Mouse (Mus musculus) thymus, postnatal 36 days (tissue): Measurements from ENCODE around the gene Pcp4.
"Not testable (repeated sequence)": the region's sequence is repeated elsewhere in the genome, so short reads cannot be mapped to it uniquely, and the experiment has no call there.

Source experiments
- DNase-seq, 2 experiments: peaks; one replicate each; pipeline ENCODE4 v3.0.0; 2022; ENCODE audit warnings: mixed read lengths in 2 of 2

Pcp4 gene

GRCm38 (mm10) chr16:96467445-96467844 lies at the start of gene Pcp4:
Gene Pcp4 (plus strand): TSS chr16:96467606.
- peak; percentile 45 to 54 for DNase-seq

DNA sequence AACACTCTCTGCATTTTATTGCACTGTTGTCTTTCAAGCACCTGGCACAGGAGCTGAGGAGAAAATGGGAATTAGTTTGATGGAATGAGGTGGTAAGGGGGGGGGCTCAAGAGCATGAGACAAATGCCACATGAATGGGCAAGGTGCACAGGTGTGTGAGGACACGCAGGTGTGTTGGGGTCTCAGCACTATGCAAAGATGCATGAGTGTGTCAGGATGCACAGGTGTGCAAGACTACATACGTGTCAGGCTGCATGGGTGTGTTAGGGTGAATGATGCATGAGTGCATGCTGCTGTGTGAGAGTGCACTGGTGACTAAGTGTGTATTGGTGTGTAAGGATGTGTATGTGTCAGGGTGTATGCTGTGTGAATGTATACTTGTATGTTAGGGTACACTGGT lies 42.4 kb upstream of the Pcp4 start:
- DNase-seq = no peak

DNA sequence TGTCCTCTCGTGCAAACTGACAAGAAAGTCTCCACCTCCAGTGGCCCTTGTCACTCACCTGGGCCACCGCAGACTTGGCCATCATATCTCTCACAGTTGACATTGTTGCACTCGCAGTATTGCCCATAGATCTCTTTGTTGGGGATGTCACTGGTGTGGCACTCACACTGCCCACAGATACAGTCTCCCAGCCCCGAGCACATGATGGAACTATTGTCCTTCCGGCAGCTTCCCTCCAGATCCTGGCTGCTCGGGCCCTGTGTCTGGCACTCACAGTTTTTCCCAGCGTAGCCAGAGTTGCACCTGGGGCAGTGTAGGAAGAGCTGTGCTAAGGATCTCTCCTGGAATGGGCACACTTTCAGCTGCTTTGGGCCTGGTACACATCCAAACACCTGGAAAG lies 40.7 kb upstream of the Pcp4 start:
- DNase-seq = no peak

DNA sequence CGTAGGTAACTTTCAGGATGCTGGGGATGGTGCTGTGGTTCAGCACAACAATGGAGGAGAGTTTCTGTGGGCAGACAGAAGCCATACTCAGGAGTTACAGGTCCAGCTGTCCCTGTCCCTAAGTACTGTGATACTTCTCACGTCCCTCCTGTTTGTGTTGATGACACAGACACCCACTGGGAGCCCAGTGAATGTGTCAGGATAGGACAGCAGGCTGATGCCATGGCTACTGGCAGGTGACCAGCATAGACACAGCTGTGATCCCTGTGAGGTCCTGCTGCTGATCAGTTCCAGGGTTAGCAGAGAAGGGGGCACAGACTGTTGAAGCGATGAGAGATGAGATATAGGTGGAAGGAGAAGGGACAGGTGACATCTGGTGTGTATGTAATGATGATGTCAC lies 38.4 kb upstream of the Pcp4 start:
- no peak for DNase-seq

GRCm38 (mm10) chr16:96433266-96433665 lies 34.1 kb upstream of the Pcp4 start:
- DNase-seq = no peak

GRCm38 (mm10) chr16:96434024-96434785 lies 33.2 kb upstream of the Pcp4 start:
- no peak for DNase-seq

GRCm38 (mm10) chr16:96438946-96439345 lies 28.5 kb upstream of the Pcp4 start:
- no peak for DNase-seq

GRCm38 (mm10) chr16:96439682-96440081 lies 27.7 kb upstream of the Pcp4 start:
- DNase-seq = no peak

DNA sequence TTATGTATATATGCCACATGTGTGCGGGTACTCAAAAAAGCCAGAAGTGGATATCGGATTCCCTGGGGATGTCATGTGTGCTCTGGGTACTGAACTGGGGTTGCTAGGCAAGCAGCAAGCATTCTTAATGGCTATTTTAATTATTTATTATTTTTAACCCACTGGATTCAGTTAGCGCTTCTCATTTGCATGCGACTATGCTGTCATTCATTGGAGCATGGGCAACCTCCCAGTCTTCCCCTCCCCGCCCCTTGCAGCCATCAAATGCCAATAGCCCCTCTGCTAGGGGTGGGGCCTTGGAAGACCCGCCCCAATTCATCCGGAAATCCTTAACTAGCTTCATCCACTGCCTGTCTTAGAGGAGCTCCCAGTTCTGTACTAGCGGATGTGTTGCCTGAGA lies 26.5 kb upstream of the Pcp4 start:
- no peak for DNase-seq

- DNase-seq = no peak
These were observed 25.6 kb upstream of the Pcp4 start for GRCm38 (mm10) chr16:96441826-96442225.

DNA sequence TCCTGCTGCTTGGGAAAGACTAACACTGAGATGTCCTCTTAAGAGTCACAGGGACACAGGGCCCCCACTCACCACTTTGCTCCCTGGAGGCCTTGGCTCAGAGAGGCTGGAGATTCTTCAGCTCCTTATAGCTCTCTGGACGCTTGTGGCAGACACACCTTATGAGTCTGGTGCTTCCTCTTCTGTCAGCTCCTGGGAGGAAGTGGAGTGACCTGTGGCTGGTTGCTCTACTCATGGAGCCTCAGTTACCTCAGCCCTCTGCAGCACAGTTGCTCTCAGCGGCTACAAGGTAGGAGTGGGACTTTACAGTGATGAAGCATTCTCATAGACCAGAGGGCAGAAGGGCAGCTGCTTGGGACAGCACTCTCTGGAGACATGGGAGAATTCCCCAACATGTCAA lies 23.9 kb upstream of the Pcp4 start, which contains the start of gene Itgb2l:
TSS of gene Itgb2l (minus strand) at position 152 of the 400 bp plus-strand sequence.
- DNase-seq = no peak

GRCm38 (mm10) chr16:96450871-96451270 lies 16.5 kb upstream of the Pcp4 start:
- DNase-seq = not testable (repeated sequence)

DNA sequence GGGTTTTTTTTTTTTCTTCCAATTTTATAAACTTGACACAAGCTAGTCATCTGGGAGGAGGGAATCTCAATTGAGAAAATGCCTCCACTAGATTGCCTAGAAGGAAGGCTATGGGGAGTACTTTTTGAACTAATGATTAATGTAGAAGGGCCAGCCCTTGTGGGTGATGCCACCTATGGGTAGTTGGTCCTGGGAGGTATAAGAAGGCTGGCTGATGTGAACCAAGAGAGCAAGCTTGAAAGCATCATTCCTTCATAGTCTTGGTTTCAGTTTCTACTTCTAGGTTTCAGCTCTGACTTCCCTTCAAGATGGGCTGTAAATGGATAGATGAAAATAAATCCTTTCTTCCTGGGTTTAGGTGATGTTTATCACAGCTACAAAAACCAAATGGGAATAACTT lies 13.3 kb upstream of the Pcp4 start:
- DNase-seq = no peak

DNA sequence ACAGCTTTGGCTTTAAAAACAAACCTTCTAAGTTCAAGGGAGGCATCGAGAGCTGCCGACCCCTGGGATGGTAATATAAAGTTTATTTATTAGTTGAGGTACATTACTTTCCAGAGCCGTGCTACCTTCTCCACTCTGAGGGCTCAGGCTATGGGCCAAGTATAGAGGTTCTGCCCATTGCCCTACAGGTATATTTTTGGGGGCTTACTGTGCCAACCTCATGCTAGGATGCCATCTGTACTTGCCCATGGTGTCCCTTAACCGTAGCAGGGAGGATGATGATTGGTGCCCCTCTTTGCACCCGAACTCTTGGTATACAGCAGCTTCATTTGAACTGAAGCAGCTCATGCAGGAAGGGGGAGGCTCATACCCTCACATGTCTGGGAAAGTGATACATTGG lies 9.8 kb upstream of the Pcp4 start:
- DNase-seq = no peak

- DNase-seq = no peak
These were observed 8.1 kb upstream of the Pcp4 start for GRCm38 (mm10) chr16:96459356-96459755.

GRCm38 (mm10) chr16:96460788-96461187 lies 6.6 kb upstream of the Pcp4 start:
- DNase-seq = no peak

- no peak for DNase-seq
These were observed 605 bp downstream of the Pcp4 start for GRCm38 (mm10) chr16:96468011-96468410.

GRCm38 (mm10) chr16:96468698-96469097 lies 1.3 kb downstream of the Pcp4 start:
- DNase-seq = no peak

DNA sequence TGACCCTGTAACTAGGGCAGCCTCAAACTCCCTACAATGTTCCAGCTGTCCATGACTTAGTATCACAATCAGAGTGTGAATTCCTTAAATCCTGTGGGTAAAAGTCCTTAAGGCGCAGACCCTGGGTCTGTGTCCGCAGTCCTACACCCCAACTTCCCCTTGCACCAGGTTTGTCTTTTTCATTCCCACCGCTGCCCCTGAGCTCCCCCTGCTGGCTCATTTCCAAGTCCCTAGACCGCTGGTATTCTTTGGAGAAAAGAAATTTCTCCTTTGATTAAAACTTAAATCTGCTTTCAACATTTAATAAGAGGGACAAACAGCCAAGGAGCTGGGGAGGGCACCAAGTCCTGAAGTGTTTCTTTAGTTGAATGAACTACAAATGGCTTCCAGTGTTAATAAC lies 2.2 kb downstream of the Pcp4 start:
- DNase-seq = peak; percentile 14 to 31

GRCm38 (mm10) chr16:96472361-96472760 lies 5.0 kb downstream of the Pcp4 start:
- no peak for DNase-seq

DNA sequence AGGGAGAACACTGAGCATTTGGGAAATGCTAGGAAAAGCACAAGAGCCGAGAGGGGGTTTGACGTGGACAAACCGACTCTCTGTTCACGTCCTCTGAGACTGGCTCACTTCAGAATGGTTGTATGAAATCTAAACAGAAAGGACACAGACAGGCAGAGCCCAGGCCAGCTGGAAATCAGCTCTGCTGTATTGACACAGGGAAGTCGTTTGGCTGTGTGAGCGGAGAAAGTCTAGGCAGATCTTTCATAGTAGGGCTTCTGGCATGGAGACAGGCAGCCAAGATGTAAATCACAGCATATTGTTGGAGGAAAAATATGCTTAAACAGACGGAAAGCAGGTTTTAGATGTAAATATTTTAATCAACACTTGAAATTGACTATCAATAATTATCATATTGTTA lies 5.4 kb downstream of the Pcp4 start:
- DNase-seq = no peak

GRCm38 (mm10) chr16:96474185-96474584 lies 6.8 kb downstream of the Pcp4 start:
- no peak for DNase-seq

DNA sequence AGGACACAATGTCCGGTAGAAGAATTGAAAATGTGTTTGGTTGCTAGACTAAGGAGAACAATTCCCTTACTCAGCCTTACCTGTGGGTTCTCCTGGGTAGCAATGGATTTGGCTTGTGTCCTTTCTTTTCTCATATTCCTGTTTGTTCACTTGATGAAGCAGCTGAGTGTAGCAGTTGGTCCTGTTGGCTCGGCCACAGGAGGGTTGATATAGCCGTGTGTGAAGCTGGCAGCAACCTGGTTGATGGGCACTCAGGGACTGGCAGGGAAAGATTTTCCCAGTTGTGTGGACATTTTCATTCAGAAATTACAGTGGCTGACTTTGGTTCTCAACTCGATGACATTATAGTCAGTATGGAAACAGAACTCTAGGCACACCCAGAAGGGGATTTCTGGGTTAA lies 14.4 kb downstream of the Pcp4 start:
- no peak for DNase-seq

GRCm38 (mm10) chr16:96487007-96487684 lies 19.7 kb downstream of the Pcp4 start:
- DNase-seq = no peak

DNA sequence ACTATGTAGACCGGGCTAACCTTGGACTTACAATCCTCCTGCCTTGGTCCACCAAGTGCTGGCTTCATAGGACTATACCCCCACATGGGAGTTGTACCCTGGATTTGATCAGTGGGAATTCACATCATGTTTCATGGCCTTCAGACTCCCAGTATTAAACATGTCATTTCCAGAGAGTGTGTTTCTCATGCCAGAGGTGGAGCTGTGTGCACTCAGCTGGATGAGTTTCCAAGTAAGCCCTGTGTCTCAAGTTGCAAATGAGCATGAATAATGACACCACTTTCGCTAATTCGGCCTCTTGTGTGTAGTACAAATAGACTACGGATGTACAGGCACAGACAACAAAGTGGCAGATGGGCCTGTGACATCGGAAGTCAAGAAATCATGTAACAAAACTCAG lies 20.6 kb downstream of the Pcp4 start:
- DNase-seq = no peak
